In the genomic region with DNA sequence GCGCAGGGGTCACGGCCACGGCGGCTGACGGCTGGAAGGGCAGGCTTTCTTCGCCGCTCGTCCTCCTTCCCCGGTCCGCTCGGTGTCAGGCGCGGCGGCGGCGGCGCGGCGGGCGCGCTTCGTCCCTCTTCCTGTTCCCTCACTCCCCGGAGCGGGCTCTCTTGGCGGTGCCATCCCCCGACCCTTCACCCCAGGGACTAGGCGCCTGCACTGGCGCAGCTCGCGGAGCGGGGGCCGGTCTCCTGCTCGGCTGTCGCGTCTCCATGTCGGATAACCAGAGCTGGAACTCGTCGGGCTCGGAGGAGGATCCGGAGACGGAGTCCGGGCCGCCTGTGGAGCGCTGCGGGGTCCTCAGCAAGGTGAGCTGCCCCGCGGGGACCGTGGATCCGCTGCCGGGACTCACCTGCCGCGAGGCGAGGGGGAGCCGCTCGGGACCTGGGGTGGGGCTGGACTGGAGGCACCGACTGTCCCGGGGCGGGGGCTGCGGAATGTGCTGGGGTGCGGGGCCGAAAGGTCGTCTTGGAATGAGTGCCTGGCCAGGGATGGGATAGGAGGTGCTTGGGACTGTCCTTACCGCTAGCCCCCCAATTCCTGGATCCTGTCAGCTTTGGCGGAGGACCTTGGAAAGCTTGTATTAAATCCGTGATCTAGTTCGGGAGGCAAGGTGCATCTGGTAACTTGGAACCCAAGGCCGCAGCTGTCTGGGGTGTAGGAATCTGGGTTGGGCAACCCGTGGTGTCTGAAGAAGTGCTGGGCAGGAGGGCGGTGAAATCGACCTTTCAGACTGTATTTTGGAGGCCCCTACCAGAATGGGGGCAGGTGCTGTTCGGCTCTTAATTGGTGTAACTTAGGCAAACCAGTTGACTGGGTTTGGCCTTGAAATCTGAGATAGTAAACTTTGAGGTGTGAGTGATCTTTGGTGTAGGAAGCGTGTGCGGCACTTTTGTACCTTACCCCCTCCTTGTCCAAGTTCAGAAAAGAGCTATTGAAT, we compare ENCODE assay signal across 8 mouse cellular contexts. TPM values are rescaled to one million over a fixed set of nuclear protein-coding genes. Genes with fewer than 3 reads are reported as not detected.
DNase-seq lines count a peak whose midpoint lies in the region; ATAC-seq and TF ChIP-seq lines count a peak whose summit lies in the region.

No protein-coding gene starts in this region.

- WGBS in embryonic facial prominence, embryonic 12.5 days: under 1% methylated on average over 72 of the region's 73 CpGs
- under 1% methylated on average over 62 of the region's 73 CpGs for WGBS in heart, embryonic 14.5 days
- WGBS in stomach, postnatal 0 days: under 1% methylated on average over 71 of the region's 73 CpGs

- H3K4me3 ChIP-seq in ES-Bruce4 (ENCODE audit: low read depth, low read length): peak overlapping the region; percentile 84
- H3K4me3 ChIP-seq in embryonic facial prominence, embryonic 12.5 days: peak overlapping the region; percentile 98
- peak overlapping the region; percentile 72 to 98 for H3K4me3 ChIP-seq in heart, embryonic 14.5 days (ENCODE audit: control insufficient read depth in 1 of 2, insufficient read depth in 1 of 2, low read depth in 1 of 2, low read length in 2 of 2)
- H3K4me3 ChIP-seq in megakaryocyte, embryonic 14.5 days (replicated peaks): peak overlapping the region; percentile 99
- H3K4me3 ChIP-seq in stomach, postnatal 0 days (ENCODE audit: low read depth, low read length): peak overlapping the region; percentile 99

- H3K4me1 ChIP-seq in ES-Bruce4 (ENCODE audit: control insufficient read depth, insufficient read depth, low read length): no peaks in the 10 kb centered on the region
- H3K4me1 ChIP-seq in embryonic facial prominence, embryonic 12.5 days: peaks cover 10% of the 10 kb centered on the region; the same call in 1 of the 2 replicates
- H3K4me1 ChIP-seq in heart, embryonic 14.5 days (ENCODE audit: control insufficient read depth in 2 of 2, insufficient read depth in 2 of 2, low read length in 2 of 2): peaks cover 0 to 5% of the 10 kb centered on the region in 2 experiments; a peak in 2 of 4 replicates
- peaks cover 25% of the 10 kb centered on the region for H3K4me1 ChIP-seq in megakaryocyte, embryonic 14.5 days
- H3K4me1 ChIP-seq in stomach, postnatal 0 days (replicated peaks; ENCODE audit: control insufficient read depth, insufficient read depth): no peaks in the 10 kb centered on the region

- ATAC-seq in embryonic facial prominence, embryonic 12.5 days (ENCODE audit: insufficient number of reproducible peaks, insufficient read depth, low FRiP score, low TSS enrichment): peak; percentile 64
- ATAC-seq in heart, embryonic 14.5 days (ENCODE audit: insufficient number of reproducible peaks, insufficient read depth, low FRiP score, low read depth): peak; percentile 48
- ATAC-seq in stomach, postnatal 0 days (ENCODE audit: low FRiP score, low TSS enrichment): peak; percentile 59

- H3K9me3 ChIP-seq in ES-Bruce4 (replicated peaks; ENCODE audit: control insufficient read depth, insufficient read depth, low read length, poor library complexity, severe bottlenecking): no peaks in the 10 kb centered on the region
- H3K9me3 ChIP-seq in embryonic facial prominence, embryonic 12.5 days: no peaks in the 10 kb centered on the region
- no peaks in the 10 kb centered on the region for H3K9me3 ChIP-seq in heart, embryonic 14.5 days (ENCODE audit: control insufficient read depth, low read length)
- no peaks in the 10 kb centered on the region for H3K9me3 ChIP-seq in megakaryocyte, embryonic 14.5 days
- no peaks in the 10 kb centered on the region for H3K9me3 ChIP-seq in stomach, postnatal 0 days (ENCODE audit: control insufficient read depth, low read length)

- H3K36me3 ChIP-seq in ES-Bruce4 (ENCODE audit: control insufficient read depth, insufficient read depth, low read length, poor library complexity, severe bottlenecking): no peaks in the 10 kb centered on the region
- H3K36me3 ChIP-seq in embryonic facial prominence, embryonic 12.5 days: no peaks in the 10 kb centered on the region
- no peaks in the 10 kb centered on the region for H3K36me3 ChIP-seq in heart, embryonic 14.5 days (ENCODE audit: control insufficient read depth, insufficient read depth, low read length)
- H3K36me3 ChIP-seq in megakaryocyte, embryonic 14.5 days (replicated peaks; ENCODE audit: low read length): peaks cover 6% of the 10 kb centered on the region
- H3K36me3 ChIP-seq in stomach, postnatal 0 days (ENCODE audit: control insufficient read depth, insufficient read depth, low read length): no peaks in the 10 kb centered on the region

- DNase-seq in frontal cortex, adult 2 months (ENCODE audit: extremely low spot score in 1 of 2, low spot score in 1 of 2): peak; percentile 34 to 44
- no peak for DNase-seq in frontal cortex, postnatal 36 days (ENCODE audit: low spot score in 2 of 2)
- DNase-seq in layer of hippocampus, adult 9-10 months (ENCODE audit: low spot score): peak; percentile 7
- DNase-seq in stomach, postnatal 0 days (ENCODE audit: low spot score): peak; percentile 71

- H3K27ac ChIP-seq in ES-Bruce4 (ENCODE audit: insufficient read depth, low read length): peak overlapping the region; percentile 26
- peak overlapping the region; percentile 88 for H3K27ac ChIP-seq in embryonic facial prominence, embryonic 12.5 days
- peak overlapping the region; percentile 86 to 94 for H3K27ac ChIP-seq in heart, embryonic 14.5 days (replicated peaks in 1 of 2; ENCODE audit: control insufficient read depth in 1 of 2, insufficient read depth in 1 of 2, low read depth in 2 of 2, low read length in 2 of 2)
- peak overlapping the region; percentile 96 for H3K27ac ChIP-seq in stomach, postnatal 0 days (replicated peaks)

- TF ChIP-seq CTCF in ES-Bruce4 (IDR thresholded peaks at IDR 0.05; ENCODE audit: low read depth, low read length): no peak
- TF ChIP-seq CTCF in stomach, postnatal 0 days (IDR thresholded peaks at IDR 0.05; ENCODE audit: low read depth): no peak

- no peaks in the 10 kb centered on the region for H3K27me3 ChIP-seq in ES-Bruce4 (ENCODE audit: control insufficient read depth, insufficient read depth, low read length, poor library complexity, severe bottlenecking)
- H3K27me3 ChIP-seq in embryonic facial prominence, embryonic 12.5 days: no peaks in the 10 kb centered on the region
- H3K27me3 ChIP-seq in heart, embryonic 14.5 days (ENCODE audit: control insufficient read depth, insufficient read depth, low read length): no peaks in the 10 kb centered on the region
- H3K27me3 ChIP-seq in megakaryocyte, embryonic 14.5 days (replicated peaks): no peaks in the 10 kb centered on the region
- H3K27me3 ChIP-seq in stomach, postnatal 0 days (ENCODE audit: control insufficient read depth, insufficient read depth, low read length): no peaks in the 10 kb centered on the region

- TF ChIP-seq POLR2A in ES-Bruce4 (IDR thresholded peaks at IDR 0.05; ENCODE audit: insufficient read depth, low read length): no peak

- H3K4me2 ChIP-seq in embryonic facial prominence, embryonic 12.5 days (replicated peaks): peak overlapping the region; percentile 79
- H3K4me2 ChIP-seq in heart, embryonic 14.5 days (ENCODE audit: low read length): peak overlapping the region; percentile 79
- peak overlapping the region; percentile 71 for H3K4me2 ChIP-seq in stomach, postnatal 0 days (replicated peaks; ENCODE audit: low read depth)

- peak overlapping the region; percentile 95 for H3K9ac ChIP-seq in ES-Bruce4 (ENCODE audit: low read depth, poor library complexity, severe bottlenecking)
- H3K9ac ChIP-seq in embryonic facial prominence, embryonic 12.5 days: peak overlapping the region; percentile 93
- peak overlapping the region; percentile 98 for H3K9ac ChIP-seq in heart, embryonic 14.5 days (ENCODE audit: low read length)
- peak overlapping the region; percentile 98 for H3K9ac ChIP-seq in stomach, postnatal 0 days (ENCODE audit: low read length)

- no peak for TF ChIP-seq EP300 in ES-Bruce4 (IDR thresholded peaks at IDR 0.05; ENCODE audit: insufficient read depth, low read depth, low read length)
- TF ChIP-seq EP300 in stomach, postnatal 0 days (optimal IDR thresholded peaks at IDR 0.05): no peak

RNA-seq across cellular contexts. Expression of gene Col4a3bp, which starts 0.8 kb away (rescaled TPM):
- polyA plus RNA-seq in frontal cortex, adult 2 months (2012; rRNA removed): 31.3 and 36.7 TPM in 2 replicates
- 55.0 and 57.3 TPM in 2 replicates for polyA plus RNA-seq in ES-Bruce4 (2011; ENCODE audit: insufficient read depth, insufficient read length, low read depth, missing spikeins)
- polyA plus RNA-seq in embryonic facial prominence, embryonic 12.5 days (2016; fragmentation: Nextera tagmentation; extraction: Ambion mirVana): 10.4 and 10.7 TPM in 2 replicates
- 10.0 and 11.9 TPM in 2 replicates for polyA plus RNA-seq in heart, embryonic 14.5 days (2014; fragmentation: Nextera tagmentation; extraction: Ambion mirVana)
- 2.6 and 11.2 TPM in 2 replicates for polyA plus RNA-seq in megakaryocyte, embryonic 14.5 days (2012; ENCODE audit: insufficient read depth, low replicate concordance)
- polyA plus RNA-seq in stomach, postnatal 0 days (2015; fragmentation: Nextera tagmentation; extraction: Ambion mirVana): 6.0 and 7.0 TPM in 2 replicates

RNA-seq across cellular contexts. Expression of gene Polk, which starts 0.8 kb away (rescaled TPM):
- 6.9 and 8.5 TPM in 2 replicates for polyA plus RNA-seq in frontal cortex, adult 2 months (2012; rRNA removed)
- polyA plus RNA-seq in ES-Bruce4 (2011; ENCODE audit: insufficient read depth, insufficient read length, low read depth, missing spikeins): 72.5 and 77.9 TPM in 2 replicates
- 11.8 and 12.3 TPM in 2 replicates for polyA plus RNA-seq in embryonic facial prominence, embryonic 12.5 days (2016; fragmentation: Nextera tagmentation; extraction: Ambion mirVana)
- polyA plus RNA-seq in heart, embryonic 14.5 days (2014; fragmentation: Nextera tagmentation; extraction: Ambion mirVana): 7.2 and 7.6 TPM in 2 replicates
- polyA plus RNA-seq in megakaryocyte, embryonic 14.5 days (2012; ENCODE audit: insufficient read depth, low replicate concordance): 0.57 TPM in 1 of 2 replicates, not detected in the other
- polyA plus RNA-seq in stomach, postnatal 0 days (2015; fragmentation: Nextera tagmentation; extraction: Ambion mirVana): 4.2 and 5.0 TPM in 2 replicates

RNA-seq across cellular contexts. Expression of gene Gm17622, which starts 52.7 kb away (rescaled TPM):
- not detected in 2 replicates for polyA plus RNA-seq in frontal cortex, adult 2 months (2012; rRNA removed)
- polyA plus RNA-seq in ES-Bruce4 (2011; ENCODE audit: insufficient read depth, insufficient read length, low read depth, missing spikeins): not detected in 2 replicates
- polyA plus RNA-seq in embryonic facial prominence, embryonic 12.5 days (2016; fragmentation: Nextera tagmentation; extraction: Ambion mirVana): not detected in 2 replicates
- polyA plus RNA-seq in heart, embryonic 14.5 days (2014; fragmentation: Nextera tagmentation; extraction: Ambion mirVana): not detected in 2 replicates
- not detected in 2 replicates for polyA plus RNA-seq in megakaryocyte, embryonic 14.5 days (2012; ENCODE audit: insufficient read depth, low replicate concordance)
- polyA plus RNA-seq in stomach, postnatal 0 days (2015; fragmentation: Nextera tagmentation; extraction: Ambion mirVana): not detected in 2 replicates

Comparison
In these comparisons a context has a peak if more than half of its experiments do, and no peak if none do; other contexts are left out.
1. DNase-seq: peak in frontal cortex, adult 2 months (2 of 2), layer of hippocampus, adult 9-10 months (single experiment) and stomach, postnatal 0 days (single experiment); none in frontal cortex, postnatal 36 days (0 of 2).
2. H3K27ac ChIP-seq: peak in every context shown above with its lines; median percentile 96 in stomach, postnatal 0 days; 90 in heart, embryonic 14.5 days; 88 in embryonic facial prominence, embryonic 12.5 days; 26 in ES-Bruce4.
3. Peak in every context shown above with its lines, with median percentiles within 50 percentile points of each other: H3K4me3 ChIP-seq, H3K9ac ChIP-seq, ATAC-seq and H3K4me2 ChIP-seq.